Mouse (Mus musculus) urinary bladder, postnatal 14 days (tissue): ENCODE measurements around the gene Cdkl1.

ENCODE experiments used
- DNase-seq: peaks from one replicate; pipeline ENCODE4 v3.0.0; 2021; ENCODE audit warnings: low spot score

Cdkl1 gene

DNA sequence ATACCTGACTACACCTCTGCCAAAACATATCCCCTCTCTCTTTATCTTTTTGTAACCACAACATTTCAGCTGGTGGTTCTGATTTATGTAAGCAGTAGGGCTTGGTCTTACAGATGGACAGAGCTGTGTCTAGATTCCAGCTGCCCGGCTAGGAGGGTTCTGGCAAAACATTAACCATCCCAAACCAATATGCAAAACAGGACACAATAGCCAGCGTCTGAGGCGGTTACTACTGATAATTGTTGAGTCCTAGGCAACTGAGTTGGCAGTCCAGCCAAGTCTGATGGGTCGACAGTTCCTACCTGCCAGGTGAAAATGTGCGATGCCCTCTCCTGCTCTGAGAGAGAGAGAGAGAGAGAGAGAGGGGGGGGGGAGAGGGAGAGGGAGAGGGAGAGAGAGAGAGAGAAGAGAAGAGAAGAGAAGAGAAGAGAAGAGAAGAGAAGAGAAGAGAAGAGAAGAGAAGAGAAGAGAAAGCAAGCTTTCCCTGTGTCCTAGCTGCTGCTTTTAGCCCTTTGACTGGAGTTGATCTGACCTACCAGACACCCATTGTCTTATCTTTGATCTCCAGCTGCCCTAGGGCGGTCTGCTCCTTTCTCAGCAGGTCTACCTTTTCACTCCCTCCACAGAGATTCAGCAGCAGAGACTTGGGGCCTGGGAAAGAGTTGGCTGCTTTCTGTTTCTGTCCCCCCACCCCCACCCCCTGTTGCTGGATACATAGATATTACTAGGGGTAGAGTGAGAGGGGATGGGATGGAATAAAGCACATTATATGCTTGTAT is 7.6 kb downstream of the Cdkl1 start:
- DNase-seq, result no peak

DNA sequence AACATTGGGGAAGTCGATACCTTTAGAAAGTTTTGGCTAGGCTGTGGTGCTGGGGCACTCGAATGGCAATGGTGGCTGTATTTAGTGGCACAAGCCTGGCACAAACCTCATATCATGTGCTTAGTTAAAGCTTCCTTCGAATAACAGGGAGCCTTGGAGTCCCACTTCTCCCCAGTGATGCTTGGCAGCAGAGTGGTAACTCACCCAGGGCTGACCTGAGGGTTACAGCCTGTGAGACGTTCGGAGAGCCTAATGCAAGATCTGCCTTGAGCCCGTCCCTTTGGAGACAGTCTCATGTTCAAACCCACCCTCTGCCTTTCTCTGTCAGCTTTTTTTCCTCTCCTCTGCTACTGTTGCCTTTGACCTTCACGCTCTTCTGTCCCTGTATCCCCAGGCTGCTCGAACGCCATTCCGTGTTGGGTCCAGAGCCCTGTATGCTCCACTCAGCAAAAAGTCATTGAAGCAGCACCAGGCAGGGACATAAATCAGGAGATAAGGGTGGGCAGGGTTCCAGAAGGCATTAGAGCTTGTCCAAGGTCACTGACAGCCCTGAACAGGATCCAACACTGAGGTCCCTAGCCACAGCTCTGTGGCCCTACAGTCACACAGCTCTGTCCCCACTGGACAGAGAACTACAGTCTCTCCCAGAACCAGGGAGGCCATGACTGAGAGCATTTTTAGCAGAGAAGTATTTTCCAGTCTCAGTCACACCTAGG is 9.0 kb downstream of the Cdkl1 start:
- peak; percentile 34 for DNase-seq

DNA sequence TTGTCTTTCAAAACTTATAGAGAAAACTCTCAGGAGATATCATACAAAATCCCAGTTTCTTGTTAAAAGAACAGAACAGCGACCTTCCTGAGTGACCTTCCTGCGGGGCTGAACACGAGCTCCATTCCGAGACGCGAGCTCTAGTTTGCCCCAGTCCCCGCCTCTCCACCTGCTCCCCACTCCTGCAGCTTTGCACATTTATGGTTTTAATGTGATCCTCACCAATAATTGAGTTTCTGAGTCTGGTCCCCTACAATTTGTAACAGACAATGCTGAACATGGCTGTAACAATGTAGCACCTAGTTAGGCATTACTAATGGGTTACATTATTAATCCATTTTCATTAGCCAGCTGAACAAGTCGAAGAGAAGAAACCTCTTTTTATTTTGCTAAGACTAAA is 9.6 kb downstream of the Cdkl1 start:
- DNase-seq, result no peak

DNA sequence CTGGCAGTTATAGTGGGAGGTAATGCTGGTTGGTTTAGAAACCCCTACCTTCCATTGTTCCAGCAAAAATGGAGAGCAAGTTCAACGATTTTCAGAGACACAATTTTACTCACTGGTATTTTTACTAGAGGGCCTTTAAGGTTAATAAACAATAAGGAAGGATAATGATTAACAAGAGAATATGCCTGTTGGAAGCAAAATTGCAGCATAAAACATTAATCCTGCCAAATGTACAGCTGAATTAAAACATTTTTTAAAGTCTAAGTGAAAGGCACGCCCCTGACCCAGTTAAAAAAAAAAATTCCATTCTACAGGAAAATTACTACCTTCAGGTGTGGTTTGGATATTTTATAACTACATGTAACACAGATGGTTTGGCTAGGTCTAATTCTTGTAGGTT is 13.1 kb downstream of the Cdkl1 start:
- no peak for DNase-seq

DNA sequence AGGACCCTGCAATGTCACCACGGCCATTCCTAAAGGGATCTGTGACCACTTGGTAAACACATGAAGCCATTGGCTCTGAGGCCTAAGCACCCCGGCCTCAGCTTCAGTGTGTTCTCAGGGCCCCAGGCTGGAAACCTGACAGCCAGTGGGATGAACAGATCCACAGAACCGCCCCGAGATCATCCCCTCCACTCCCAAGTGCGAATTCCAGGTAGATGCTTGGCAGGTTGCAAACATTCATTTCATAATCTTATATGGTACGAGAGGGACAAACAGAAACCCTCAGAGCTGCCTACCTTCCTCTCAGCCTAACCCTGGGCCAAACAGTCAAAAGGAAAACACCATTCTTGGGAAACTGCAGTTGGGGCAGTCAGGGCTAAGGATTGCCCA is 13.7 kb downstream of the Cdkl1 start:
- no peak for DNase-seq

DNA sequence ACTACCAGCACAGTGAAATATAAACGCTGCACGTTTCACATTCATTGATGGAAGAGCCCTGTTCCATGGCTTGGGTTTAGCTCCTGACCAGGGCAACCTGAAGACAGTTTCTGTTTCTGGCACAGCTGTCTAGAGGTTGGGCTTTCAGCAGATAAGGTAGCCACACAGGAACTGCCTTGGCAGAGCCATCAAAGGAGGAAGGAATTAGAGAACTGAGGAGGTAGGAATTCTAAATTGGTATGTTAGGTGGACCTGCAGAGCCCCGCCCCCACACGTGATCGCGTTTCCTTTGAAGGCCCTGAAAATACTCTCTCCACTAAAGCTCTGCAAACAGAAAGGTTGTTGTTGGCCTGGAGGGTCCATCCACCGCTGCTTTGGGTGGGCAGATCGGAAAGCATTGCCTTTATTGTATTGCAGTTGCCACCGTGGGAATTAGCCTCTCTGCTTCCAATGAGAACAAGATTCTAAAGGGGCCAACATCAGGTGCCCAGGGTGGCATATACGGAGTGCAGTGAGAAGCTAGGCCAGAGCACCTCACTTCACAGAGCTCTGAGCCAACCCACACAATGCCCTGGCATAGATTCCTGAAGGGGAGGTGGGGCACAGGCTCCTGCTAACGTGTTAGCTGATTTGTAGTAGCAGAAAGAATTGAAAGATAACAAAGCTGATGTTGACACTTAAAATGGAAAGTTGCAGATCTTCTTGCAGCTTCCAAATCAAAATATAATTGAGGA is 14.3 kb downstream of the Cdkl1 start:
- DNase-seq, result no peak

DNA sequence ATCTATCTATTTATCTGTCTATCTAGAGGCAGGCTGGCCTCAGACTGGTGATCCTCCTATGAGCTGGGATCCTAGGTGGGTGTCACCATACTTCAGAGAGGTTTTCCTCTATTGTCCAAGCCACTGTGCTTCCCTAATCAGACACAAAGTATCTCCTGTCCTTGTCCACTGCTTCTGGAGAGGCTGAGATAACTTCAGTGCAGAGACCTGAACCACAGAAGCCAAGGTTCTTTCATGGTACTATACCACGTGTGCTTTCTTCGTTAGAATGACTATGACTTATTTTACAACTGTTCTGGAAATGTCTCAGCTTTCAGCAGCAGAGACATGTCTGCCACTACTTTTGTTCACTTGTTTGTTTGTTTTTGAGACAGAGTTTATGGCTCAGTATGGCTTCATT is 22.2 kb downstream of the Cdkl1 start:
- DNase-seq, result no peak

DNA sequence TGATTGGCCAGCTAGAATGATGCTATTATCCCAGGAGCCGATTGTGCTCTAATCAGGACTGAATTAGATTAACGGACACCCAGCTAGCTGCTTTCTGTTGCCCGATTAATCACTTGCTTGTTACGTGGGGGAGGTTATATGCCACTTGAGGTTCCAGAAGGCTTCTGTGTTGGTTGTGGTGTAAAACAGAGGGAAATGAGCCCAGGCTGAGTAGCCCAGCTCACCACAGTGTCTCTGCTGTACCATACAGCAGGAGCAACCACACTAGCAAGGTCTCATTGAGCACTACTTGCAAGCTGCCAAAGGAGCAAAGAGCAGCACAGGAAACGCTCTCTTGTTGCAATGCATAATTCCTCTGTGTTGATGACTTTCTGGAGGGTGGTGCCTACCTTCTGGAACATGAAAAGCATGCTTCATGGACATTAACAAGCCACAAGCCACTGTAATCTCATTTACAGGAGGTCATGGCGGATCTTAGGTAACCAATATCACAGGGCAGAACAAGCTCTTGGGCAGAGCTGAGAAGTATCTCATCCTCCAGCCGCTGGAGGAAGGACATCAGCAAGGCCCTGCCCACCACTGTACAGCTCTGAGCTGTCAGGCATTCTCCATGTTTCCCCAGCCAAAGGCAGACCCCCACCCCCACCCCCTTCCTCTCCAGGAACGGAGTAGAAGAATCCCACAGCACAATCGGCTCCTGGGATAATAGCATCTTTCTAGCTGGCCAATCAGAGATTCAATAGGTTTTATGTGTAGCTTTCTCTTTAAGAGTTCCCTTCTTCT is 23.4 kb downstream of the Cdkl1 start:
- DNase-seq, result no peak

DNA sequence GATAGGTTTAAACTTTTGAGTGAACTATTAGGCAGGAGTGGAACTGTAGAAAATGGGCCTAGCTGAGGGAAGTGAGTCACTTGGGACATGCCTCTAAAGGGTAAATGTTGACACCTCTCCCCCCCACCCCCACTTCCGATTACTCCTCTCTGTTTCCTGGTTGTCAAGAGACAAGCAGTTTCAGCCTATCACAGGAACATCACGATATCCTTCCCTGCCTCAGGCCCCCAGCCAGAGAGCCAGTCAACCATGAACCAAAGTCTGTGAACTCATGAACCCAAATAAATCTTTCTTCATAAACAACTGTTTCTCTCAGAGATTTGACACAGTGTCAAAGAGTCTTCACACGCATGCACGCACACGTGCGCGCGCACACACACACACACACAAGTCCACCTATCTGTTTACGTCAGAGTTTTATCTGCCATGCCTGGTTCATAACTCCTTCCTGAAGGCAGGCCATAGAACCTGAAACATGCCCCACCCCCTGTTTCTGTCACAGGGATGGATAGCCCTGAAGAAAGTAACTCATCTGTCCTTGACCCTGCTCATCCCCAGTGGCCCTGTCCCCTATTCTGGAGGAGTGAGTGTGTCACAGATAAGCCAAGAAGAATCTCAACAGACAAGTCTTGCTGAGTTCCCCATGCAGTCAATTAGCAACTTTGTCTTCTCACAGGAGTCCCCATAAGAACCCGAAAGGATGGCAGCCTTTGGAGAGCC is 24.7 kb downstream of the Cdkl1 start:
- DNase-seq, result peak; percentile 20

DNA sequence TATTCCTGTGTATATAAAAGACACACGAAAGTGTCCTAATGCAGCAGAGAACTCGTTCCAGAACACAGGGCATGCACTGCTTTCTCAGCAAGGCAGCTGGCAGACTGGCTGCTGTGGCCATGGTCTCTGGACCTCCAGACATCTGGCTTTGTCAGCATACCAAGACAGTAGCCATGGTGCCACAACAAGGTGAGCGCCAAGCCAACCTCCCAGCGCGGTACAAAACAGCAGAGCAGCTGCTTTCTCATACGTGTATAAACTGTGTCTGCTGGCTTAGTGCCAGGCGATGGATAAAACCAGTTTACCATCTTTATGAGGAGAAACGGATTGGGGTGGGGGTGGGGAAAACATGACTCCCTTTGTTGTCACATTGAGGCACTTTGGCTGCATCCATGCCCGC is 25.5 kb downstream of the Cdkl1 start:
- no peak for DNase-seq

DNA sequence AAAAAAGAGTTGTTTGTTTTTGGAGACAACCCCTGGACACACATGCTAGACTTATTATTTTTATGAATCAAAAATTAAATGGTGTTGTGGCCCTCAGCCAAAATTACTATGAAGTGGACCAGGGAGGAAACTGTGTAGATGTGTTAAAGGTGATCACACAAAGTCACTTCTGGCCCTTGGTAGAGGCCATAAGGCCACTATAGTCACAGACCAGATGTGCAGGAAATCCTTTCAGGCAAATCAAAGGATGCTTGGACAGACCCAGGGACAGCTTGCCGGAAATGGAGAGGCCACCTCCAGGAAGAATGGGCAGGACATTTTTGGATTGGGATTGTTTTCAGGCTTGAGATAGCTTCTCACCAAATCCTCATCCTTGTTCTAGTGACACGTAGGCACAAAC is 29.5 kb downstream of the Cdkl1 start:
- DNase-seq, result no peak

DNA sequence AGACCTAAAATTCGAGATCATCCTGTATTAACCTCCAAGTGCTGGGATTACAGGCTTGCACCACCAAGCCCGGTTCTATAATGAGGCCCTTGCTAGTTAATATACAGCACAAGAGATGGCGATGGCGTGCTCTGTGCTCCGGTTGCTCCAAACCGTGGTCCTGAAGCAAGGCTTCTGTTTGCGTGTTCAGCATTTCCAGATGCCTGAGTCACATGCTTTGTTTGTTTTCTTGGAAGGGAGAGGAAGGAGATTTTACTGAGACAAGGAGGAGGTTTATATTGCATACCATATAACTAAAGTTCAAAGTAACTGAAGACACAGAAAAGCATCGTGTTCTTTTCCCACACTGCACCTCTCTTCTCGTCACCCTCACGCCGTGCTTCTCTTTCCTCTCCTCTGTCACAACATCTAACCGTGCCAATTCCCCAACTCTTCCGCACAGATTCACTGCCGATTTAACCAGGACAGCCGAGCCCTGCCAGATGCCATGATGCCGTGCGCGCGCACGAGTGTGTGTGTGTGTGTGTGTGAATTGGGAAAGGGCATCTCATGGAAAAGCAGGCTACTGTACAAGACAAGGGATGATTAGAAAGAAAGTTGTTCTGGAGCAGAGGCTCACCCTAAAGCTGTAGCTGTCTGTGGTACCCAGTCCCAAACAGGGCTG is 30.2 kb downstream of the Cdkl1 start:
- DNase-seq, result no peak

DNA sequence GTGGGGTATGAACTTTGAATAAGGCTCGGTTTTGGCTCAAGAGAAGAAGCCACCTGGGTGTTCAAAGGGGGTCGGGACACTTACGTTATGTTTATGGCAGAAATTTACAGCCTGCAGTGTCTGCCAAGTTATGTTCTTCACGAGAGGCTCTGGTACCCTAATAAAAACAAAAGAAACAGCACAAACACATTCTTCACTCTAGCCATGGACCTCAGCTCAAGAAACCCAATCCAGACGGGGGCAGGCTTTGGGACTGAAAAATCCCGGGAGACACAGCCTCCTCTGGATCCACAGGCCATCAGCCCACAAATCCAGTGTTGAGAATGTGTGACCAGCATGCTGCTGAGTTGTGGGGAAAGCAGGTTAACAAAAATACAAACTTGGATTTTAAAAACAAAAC is 31.1 kb downstream of the Cdkl1 start:
- no peak for DNase-seq

DNA sequence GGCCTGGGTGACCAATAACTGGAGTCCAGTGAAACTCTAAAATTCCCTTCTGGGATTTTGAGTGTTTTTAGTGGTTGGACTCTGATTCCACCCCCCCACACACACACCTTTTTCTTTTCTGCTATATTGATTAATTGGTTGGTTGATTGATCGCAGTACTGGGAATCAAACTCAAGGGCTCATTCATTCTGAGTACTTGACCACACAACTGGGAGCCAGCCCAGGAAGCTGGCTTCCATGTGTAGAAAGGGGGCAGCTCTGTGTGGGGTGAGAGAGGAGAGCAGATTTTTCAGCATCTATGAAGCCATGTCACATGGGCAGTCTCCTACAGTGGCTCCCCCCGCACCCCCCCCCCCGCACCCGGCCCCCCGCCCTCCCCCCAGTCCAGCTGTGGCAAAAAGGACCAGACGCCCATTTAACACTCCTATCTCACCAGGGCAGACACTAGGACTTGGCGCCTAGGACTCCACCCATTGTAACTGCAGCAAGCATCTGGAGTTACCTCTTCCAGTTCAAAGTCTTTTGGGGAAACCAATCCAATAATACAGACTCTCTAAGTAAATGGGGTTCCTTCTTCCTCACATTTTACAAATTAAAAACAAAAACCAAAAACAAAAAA is 31.7 kb downstream of the Cdkl1 start:
- no peak for DNase-seq

DNA sequence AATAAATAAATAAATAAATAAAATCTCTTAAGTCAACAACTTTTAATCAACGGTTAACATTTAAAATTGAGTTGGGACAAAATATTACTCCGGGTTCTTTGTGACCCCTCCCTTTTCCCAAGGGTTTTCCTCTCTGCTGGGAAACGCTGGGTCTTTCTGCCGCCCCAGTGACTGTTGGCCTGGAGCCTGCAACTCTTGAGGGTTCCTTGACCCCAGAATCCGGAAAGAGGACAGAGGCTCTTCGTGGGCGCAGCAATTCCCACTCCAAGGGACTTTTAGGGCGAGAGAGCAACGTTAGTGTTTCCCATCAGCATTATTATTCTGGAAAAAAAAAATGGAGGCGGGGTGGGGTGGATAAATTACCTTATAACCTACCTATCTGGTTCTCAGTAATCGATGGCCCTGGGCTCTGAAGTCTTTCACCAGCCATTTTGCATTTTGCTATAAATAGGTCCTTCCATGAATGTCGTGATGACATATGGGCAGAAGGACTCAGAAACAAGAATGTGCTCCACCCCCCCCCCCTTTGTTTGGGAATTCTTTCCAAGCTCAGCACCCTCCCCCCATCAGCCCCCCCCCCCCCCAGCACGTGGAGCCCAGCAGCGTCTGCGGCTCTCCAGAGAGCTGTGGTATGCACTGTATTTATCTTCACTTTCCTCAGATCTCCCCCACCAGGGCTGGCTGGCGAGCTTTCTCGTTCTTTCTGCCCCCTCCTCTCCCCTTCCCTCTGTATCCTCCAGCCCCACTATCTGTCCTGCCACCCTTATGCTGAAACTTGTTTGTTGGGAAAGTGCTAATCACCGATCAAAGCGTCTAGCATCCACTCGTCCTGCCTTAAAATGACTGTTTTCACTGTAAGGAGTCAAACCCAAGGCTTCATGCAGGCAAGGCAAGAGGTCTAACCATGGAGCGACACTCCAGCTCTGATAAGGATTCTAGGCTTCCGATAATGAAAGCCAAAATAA is 32.6 kb downstream of the Cdkl1 start:
- DNase-seq, result no peak

DNA sequence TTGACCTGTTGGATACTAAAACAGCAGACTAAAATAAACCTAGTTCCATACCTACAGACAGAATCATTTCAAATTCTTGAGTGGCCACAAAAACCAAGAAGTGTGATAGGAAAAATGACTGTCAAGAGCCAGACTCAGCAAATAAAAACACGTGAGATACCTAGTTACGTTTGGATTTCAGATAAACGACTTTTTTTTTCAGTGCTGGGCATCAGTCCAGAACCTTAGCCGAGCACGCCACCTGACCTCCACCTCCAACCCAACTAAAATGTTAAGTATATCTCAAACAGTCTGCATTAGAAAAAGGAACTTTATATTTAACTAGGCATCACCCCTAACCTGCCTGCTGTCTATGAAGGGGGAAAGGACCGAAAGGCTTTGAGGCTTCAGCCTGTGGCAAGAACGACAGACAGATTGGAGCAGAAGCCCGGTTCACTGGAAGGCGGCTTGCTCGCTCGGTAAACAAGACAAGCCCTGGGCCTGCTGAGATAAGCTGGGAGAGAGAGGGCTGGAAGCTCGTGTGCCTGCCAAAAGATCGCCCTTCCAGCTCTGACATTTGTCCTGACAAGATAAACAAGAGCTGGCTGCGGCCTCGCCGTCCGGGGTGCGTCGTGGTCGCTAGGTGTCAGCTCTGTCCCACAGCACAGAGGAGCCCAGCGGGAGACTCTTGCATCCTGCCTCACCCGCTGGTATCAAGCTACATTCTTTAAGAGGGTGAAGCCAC is 33.5 kb downstream of the Cdkl1 start:
- DNase-seq, result peak; percentile 79

DNA sequence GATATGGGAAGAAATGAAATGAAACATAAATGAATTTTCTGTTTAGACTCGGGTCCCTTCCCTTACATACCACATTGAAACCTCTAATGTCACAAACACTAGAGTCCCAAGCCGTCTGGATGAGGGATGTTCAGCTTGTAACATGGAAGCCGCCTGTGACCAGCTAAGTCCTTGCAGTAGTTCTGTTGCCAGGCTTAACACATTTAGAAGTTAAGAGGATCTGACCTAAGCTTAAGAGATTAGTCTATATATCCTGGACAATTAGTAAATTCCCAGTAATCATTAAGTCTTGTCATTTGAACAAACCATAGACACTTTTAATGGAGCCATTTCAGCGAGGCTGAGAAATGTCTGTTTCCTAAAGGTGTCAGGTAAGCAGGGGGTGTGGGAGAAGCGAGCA is 35.1 kb downstream of the Cdkl1 start:
- no peak for DNase-seq

DNA sequence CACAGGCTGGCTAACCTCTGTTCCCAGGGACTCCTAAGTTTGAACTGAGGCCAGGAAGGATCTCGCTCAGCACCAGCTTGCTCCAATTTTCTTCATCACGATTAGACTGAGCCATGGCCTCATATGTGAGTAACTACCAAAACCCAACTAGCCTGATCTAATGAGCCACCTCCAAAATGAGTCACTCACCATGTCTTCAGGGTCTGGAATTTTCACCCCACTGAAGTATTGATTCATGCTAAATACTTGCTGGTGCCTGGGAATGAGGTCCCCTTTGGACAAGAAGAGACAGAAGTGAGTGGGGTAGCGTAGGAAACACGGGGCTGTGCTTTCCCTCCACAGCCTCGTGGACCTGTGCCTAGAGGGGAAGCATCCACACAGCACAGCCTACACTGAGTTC is 37.1 kb downstream of the Cdkl1 start:
- no peak for DNase-seq

DNA sequence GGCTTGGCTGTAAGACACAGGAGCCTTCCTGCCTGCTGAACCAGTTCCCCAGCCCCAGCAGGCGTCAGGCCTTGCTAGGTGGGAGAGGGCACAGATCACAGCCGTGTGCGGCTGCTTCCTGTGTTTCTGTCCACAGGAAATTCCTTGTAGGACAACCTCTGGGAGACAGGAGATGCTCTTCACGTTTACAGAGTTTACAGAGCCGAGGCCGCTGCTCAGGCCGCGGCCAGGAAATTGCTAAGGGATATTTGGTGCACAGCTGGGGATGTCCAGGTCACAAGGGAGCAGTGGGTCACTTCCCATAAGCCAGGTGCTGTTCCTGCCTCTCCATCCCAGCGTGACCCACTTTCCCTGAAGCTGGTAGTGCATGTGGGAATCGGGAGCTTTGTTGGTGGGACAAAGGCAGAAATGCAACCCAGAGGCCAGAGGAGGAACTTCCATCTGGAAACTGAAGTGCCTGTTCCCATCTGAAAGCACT is 39.2 kb downstream of the Cdkl1 start:
- peak; percentile 33 for DNase-seq
